Mouse (Mus musculus): ENCODE measurements around the gene Fem1a. TPM values are rescaled to one million over a fixed set of nuclear protein-coding genes. Genes with fewer than 3 reads are reported as not detected.

Gene Fem1a
- polyA plus RNA-seq, 1 experiment from 2014 or later: 19.9 TPM

DNA sequence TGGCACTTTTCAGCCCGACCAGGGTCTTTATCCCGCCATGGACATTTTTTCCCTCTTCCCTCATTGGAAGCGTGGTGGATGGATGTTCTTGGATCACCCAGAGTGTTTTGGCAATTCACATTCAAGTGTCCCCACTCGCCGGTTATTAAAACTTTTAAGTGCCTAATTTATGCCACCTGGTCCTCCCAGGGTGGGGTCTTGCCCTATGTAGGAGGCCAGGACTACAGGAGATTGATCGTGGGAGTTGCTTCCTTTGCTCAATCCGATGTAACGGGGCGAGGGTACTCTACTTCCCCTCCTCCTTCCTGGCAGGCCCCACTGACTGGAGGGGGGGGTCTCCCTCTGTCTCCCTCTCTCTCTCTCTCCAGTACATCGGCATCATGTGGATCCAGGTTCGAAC lies 48.1 kb downstream of the Fem1a start:
- H3K4me2 ChIP-seq: peak overlapping the region; percentile 99
- peaks cover 33% of the 10 kb centered on the region for H3K4me1 ChIP-seq (replicated peaks)
- no peaks in the 10 kb centered on the region for H3K9me3 ChIP-seq (replicated peaks)
- H3K36me3 ChIP-seq: peaks cover 45% of the 10 kb centered on the region
- H3K27ac ChIP-seq (ENCODE audit: poor library complexity, severe bottlenecking): no peak overlapping the region; the same call in 1 of the 2 replicates
- peak overlapping the region; percentile 80 for H3K4me3 ChIP-seq
- H3K9ac ChIP-seq: peak overlapping the region; percentile 91
- WGBS: 15% methylated on average over 11 of the region's 11 CpGs
- H3K27me3 ChIP-seq (replicated peaks): no peaks in the 10 kb centered on the region
- ATAC-seq (ENCODE audit: insufficient number of reproducible peaks, low FRiP score): no peak

DNA sequence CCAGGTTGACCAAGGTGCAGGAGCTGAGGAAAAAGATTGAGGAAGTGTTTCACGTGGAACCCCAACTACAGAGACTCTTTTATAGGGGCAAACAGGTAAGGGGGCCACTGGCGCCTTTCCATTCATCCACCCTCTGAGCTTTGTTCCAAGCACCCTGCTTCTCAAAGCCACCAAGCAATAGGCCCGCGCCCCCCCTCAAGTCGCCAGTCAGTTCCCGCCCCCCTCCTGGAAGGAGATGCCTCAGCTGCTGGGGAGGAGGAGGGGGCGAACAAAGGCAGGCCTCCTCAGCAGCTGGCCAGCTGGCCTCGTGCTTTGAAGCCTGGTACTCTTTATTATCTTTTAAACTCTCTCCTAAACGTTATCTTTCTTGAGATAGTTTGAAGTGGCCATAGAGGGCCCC lies 48.5 kb downstream of the Fem1a start:
- H3K27ac ChIP-seq (ENCODE audit: poor library complexity, severe bottlenecking): no peak overlapping the region

DNA sequence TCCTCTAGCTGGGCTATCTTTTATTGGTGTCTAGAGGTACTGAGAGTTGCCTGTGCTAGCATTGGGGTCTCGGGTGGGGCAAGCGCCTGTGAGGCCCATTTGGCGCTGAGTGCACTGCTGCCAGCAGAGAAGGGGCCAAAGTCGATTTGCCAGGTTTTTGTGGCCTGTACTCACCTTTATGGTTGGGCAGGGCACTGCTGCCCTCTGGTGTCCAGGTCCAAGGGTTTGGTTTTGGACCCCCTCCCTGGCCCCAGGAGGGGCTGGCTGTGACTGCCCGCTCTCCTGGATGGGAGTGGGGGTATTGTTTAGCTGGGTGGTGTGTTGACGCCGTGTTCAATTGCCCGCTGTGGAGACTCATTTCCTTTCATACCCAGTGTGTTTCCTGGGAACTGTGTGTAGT lies 49.2 kb downstream of the Fem1a start:
- H3K27ac ChIP-seq (ENCODE audit: poor library complexity, severe bottlenecking): no peak overlapping the region
- peaks cover 56% of the 10 kb centered on the region for H3K36me3 ChIP-seq
- H3K4me3 ChIP-seq: peak overlapping the region; percentile 80
- peak overlapping the region; percentile 91 for H3K9ac ChIP-seq
- ATAC-seq (ENCODE audit: insufficient number of reproducible peaks, low FRiP score): no peak
- H3K4me1 ChIP-seq (replicated peaks): peaks cover 33% of the 10 kb centered on the region
- WGBS: 67% methylated on average over 8 of the region's 8 CpGs
- H3K9me3 ChIP-seq (replicated peaks): no peaks in the 10 kb centered on the region
- peak overlapping the region; percentile 99 for H3K4me2 ChIP-seq
- H3K27me3 ChIP-seq (replicated peaks): no peaks in the 10 kb centered on the region

More for the DNA sequence above, 48.5 kb downstream of the Fem1a start:
- ATAC-seq (ENCODE audit: insufficient number of reproducible peaks, low FRiP score): no peak
- Histone ChIP-seq H3K4me3 (peak overlapping the region; percentile 80), H3K4me2 (peak overlapping the region; percentile 99), H3K9me3 (replicated peaks) (no peaks in the 10 kb centered on the region), H3K4me1 (replicated peaks) (peaks cover 33% of the 10 kb centered on the region), H3K9ac (peak overlapping the region; percentile 91), H3K27me3 (replicated peaks) (no peaks in the 10 kb centered on the region), H3K36me3 (peaks cover 49% of the 10 kb centered on the region)
- WGBS: 32% methylated on average over 9 of the region's 9 CpGs

DNA sequence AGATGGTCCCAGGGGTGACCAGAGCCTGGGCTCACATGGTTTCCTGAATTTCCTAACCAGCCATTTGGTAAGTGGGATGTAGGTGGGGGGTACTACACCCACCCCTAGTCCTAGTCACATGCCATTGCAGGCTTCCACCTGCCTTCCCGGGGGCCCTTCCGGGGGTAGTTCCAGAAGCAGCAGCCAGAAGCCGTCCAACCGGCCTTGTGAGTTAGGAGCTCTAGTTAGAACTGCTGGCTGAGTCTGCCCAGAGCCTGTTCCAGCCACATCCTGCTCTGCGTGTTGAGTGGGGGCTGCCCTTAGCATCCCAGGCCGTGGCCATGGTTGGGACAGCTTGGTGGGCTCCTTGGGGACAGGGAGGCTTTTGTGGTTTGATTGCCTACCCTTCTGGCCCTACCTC lies 51.5 kb downstream of the Fem1a start:
- no peaks in the 10 kb centered on the region for H3K9me3 ChIP-seq (replicated peaks)
- H3K4me3 ChIP-seq: no peak overlapping the region
- no peak for ATAC-seq (ENCODE audit: insufficient number of reproducible peaks, low FRiP score)
- H3K9ac ChIP-seq: no peak overlapping the region
- no peak overlapping the region for H3K4me2 ChIP-seq
- H3K27me3 ChIP-seq (replicated peaks): no peaks in the 10 kb centered on the region
- 77% methylated on average over 6 of the region's 6 CpGs for WGBS
- H3K27ac ChIP-seq (ENCODE audit: poor library complexity, severe bottlenecking): no peak overlapping the region
- peaks cover 79% of the 10 kb centered on the region for H3K36me3 ChIP-seq
- H3K4me1 ChIP-seq (replicated peaks): peaks cover 24% of the 10 kb centered on the region

DNA sequence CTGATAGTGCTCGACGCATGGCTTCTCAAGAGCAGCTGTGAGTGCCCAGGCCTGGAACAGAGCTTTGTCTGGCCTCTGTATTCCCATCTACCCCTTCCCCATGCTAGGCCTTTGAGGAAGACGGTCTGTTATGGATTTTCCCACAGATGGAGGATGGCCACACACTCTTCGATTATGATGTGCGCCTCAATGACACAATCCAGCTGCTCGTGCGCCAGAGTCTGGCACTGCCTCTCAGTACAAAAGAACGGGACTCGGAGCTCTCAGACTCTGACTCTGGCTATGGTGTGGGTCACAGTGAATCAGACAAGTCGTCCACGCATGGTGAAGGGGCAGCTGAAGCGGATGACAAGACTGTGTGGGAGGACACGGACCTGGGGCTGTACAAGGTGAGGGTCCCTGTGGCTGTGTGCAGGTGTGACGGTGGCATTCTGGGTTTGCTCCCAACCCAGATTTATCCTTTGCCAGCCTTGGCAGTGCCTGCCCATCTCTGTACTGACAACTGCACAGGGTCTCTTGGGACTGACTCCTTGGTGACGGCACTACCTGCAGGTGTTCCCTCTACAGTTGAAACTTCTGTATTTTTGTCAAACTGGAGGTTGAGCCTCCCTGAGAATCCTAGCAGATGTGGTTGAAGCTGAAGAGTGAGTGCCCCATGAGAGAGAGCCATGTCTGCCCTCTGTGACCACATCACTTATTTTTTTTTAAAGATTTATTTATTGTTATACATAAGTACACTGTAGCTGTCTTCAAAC lies 52.8 kb downstream of the Fem1a start:
- ATAC-seq (ENCODE audit: insufficient number of reproducible peaks, low FRiP score): no peak
- H3K27me3 ChIP-seq (replicated peaks): no peaks in the 10 kb centered on the region
- H3K4me1 ChIP-seq (replicated peaks): peaks cover 24% of the 10 kb centered on the region
- no peak overlapping the region for H3K4me3 ChIP-seq
- no peak overlapping the region for H3K9ac ChIP-seq
- 86% methylated on average over 15 of the region's 15 CpGs for WGBS
- H3K9me3 ChIP-seq (replicated peaks): no peaks in the 10 kb centered on the region
- no peak overlapping the region for H3K4me2 ChIP-seq
- peaks cover 91% of the 10 kb centered on the region for H3K36me3 ChIP-seq
- H3K27ac ChIP-seq (ENCODE audit: poor library complexity, severe bottlenecking): no peak overlapping the region

MicroRNA genes within 50 kb of the gene (microRNA counts, 519-probe panel; counts per million panel counts)
- 1,334 counts per million, percentile 2 among the panel's probes with 10 or more counts for microRNA mmu-miR-7b

Small RNAs within 50 kb of the gene (microRNA-seq; reads per million reads assigned to microRNA genes)
- 3.3 reads per million, percentile 10 among the genes with 10 or more reads in this experiment for gene Mir7b

Other genes starting within 250 kb of the Fem1a start
- gene Sh3gl1, start 220.2 kb upstream of the Fem1a start, polyA plus RNA-seq (2016; fragmentation: Nextera tagmentation; extraction: Ambion mirVana): 93.2 and 96.6 TPM in 2 replicates
- gene Chaf1a, start 216.4 kb upstream of the Fem1a start, polyA plus RNA-seq (2016; fragmentation: Nextera tagmentation; extraction: Ambion mirVana): 22.0 and 22.6 TPM in 2 replicates
- gene Ubxn6, start 181.8 kb upstream of the Fem1a start, polyA plus RNA-seq (2016; fragmentation: Nextera tagmentation; extraction: Ambion mirVana): 35.5 and 39.8 TPM in 2 replicates
- gene Hdgfl2, start 177.2 kb upstream of the Fem1a start, polyA plus RNA-seq (2016; fragmentation: Nextera tagmentation; extraction: Ambion mirVana): 93.1 and 95.1 TPM in 2 replicates
- 0.05 and 0.12 TPM in 2 replicates for gene Plin4, start 147.0 kb upstream of the Fem1a start, polyA plus RNA-seq (2016; fragmentation: Nextera tagmentation; extraction: Ambion mirVana)
- 0.09 and 0.17 TPM in 2 replicates for gene Plin5, start 139.2 kb upstream of the Fem1a start, polyA plus RNA-seq (2016; fragmentation: Nextera tagmentation; extraction: Ambion mirVana)
- gene Lrg1, start 134.8 kb upstream of the Fem1a start, polyA plus RNA-seq (2016; fragmentation: Nextera tagmentation; extraction: Ambion mirVana): 0.18 TPM in 1 of 2 replicates, not detected in the other
- gene Sema6b, start 116.5 kb upstream of the Fem1a start, polyA plus RNA-seq (2016; fragmentation: Nextera tagmentation; extraction: Ambion mirVana): 0.44 and 0.57 TPM in 2 replicates
- gene Tnfaip8l1, start 94.3 kb upstream of the Fem1a start, polyA plus RNA-seq (2016; fragmentation: Nextera tagmentation; extraction: Ambion mirVana): 4.8 and 5.0 TPM in 2 replicates
- gene Mydgf, start 72.9 kb upstream of the Fem1a start, polyA plus RNA-seq (2016; fragmentation: Nextera tagmentation; extraction: Ambion mirVana): 72.9 and 73.2 TPM in 2 replicates
- gene Dpp9, start 37.9 kb upstream of the Fem1a start, polyA plus RNA-seq (2016; fragmentation: Nextera tagmentation; extraction: Ambion mirVana): 27.8 and 28.4 TPM in 2 replicates
- 8.6 and 9.5 TPM in 2 replicates for gene Ticam1, start 20.0 kb downstream of the Fem1a start, polyA plus RNA-seq (2016; fragmentation: Nextera tagmentation; extraction: Ambion mirVana)
- 59.1 and 60.0 TPM in 2 replicates for gene Plin3, start 36.1 kb downstream of the Fem1a start, polyA plus RNA-seq (2016; fragmentation: Nextera tagmentation; extraction: Ambion mirVana)
- gene Arrdc5, start 43.5 kb downstream of the Fem1a start, polyA plus RNA-seq (2016; fragmentation: Nextera tagmentation; extraction: Ambion mirVana): not detected in 2 replicates
- gene Uhrf1, start 46.5 kb downstream of the Fem1a start, polyA plus RNA-seq (2016; fragmentation: Nextera tagmentation; extraction: Ambion mirVana): 88.4 and 91.2 TPM in 2 replicates
- gene Kdm4b, start 69.3 kb downstream of the Fem1a start, polyA plus RNA-seq (2016; fragmentation: Nextera tagmentation; extraction: Ambion mirVana): 34.3 and 37.1 TPM in 2 replicates
- gene Ptprs, start 219.7 kb downstream of the Fem1a start, polyA plus RNA-seq (2016; fragmentation: Nextera tagmentation; extraction: Ambion mirVana): 86.8 and 90.2 TPM in 2 replicates

Measured in heart, embryonic 12.5 days (tissue).